Mouse (Mus musculus) heart, postnatal 36 days (tissue): Measurements from ENCODE around the gene Chn2. TPM values are rescaled to one million over a fixed set of nuclear protein-coding genes. Genes with fewer than 3 reads are reported as not detected.

ENCODE experiments used
- DNase-seq, 2 experiments: peaks; one replicate each; pipeline ENCODE4 v3.0.0; 2021 to 2022
- intact Hi-C: fragments of 180-260 bp; cut with DNase I; formaldehyde crosslinking; loops from one replicate; pipeline ENCODE4 v1.15.1; 2025
- total RNA-seq, 2 experiments: library from RNA; stranded (reverse); gene quantifications; 2 replicates each; pipeline ENCODE4 v1.2.3; 2021

Chn2 gene
- total RNA-seq: 1 to 10 TPM; 2.6 to 3.2 TPM

DNA sequence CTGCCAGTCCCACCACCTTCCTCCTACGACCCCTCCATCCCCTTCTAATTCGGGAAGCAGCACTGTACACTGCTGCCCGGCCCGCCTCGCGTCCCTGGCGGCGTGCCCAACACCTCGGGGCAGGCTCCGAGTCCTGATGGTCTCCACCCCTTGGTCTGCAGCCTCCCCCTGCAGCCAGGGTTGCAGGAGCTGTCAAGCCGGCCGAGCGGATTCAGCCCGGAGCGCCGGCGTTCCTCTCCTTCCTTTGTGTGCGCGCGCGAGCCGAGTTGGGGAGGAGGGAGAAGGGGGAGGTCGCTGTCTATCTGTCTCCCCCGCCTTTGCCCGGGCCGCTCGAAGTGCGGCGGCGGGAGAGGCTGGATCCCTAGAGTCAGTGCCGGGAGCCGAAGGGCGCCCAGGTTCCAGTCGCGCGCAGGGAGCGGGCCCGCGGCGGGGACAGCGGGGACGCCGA is at the start of gene Chn2:
Gene Chn2 (plus strand): TSS at position 198 of the 448 bp plus-strand sequence.
- DNase-seq: peak; percentile 54 to 69
- intact Hi-C loops: loop anchor here (2.0 to 5.0 kb wide), 2 partner anchors 39 to 77 kb away; no protein-coding TSS in a partner anchor

DNA sequence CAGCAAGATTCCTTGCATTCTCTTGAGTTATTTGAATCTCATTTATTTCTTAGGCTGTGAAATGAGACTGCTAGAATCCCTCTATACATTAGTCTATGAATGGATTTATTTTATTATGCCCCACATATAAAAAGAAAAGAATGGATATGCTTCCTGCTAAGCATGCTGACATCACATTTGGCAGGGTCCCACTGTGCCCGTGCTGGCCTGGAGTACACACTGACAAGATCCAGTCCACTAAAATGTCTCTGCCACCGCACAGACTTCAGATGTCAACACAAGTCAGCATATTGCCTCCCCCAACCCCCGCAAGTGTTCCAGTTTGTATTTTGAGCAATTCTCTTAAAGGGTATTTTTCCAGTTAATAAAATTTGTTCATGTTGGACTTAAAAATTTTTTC is 47.0 kb upstream of the Chn2 start:
- DNase-seq: no peak
- intact Hi-C loops: no loop called here

DNA sequence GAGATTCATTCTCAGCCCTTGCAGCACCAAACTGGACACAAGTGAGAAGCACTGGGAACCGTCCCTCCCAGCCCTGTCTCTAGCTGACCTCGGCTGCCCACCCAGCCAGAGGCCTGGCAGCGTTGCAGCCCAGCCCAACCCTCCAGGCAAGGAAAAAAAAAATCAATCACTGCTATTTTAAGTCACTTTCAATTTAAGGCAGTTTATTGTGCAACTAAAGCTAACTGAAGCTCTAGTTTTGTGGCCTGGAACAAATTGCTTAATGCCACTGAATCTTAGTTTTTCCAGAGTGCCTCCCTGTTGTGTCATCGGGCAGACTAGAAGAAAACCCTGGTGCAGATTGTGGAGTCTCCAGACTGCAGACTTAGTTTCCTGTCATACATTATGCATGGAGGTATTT is 43.8 kb upstream of the Chn2 start:
- intact Hi-C loops: no loop called here
- DNase-seq: no peak

DNA sequence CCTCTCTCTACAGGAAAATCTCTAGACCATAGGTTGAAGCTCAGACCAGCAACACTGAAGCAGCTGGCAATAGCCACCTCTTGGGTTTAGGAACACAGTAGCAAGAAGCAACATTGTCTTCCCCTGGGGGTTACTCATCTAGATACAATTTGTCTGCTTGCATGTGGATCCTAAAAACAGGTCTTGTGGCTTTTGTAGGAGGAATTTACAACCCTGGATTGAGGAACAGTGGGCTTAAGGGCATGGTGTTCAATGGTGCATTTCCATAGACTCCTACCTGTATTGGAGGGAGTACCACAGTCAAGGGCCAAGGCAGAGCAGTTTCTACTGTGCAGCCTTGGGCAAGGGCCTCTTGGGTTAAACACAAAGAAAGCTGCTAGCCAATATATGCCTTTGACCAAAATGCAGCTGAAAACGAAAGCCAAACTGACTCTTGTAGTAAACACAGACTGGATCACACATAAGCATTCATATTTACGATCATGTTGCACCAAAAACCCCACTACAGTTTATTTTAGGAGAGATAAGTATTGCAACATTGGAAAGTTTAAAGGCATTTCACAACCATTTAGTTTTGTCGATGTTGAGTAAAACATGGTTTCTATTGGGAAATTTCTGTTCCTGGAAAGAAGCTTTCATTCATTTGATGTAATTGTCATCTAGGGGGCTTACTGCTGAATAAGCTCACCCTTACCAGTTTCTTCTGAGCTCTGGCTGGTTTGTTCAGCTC is 43.0 kb upstream of the Chn2 start:
- intact Hi-C loops: no loop called here
- DNase-seq: no peak

DNA sequence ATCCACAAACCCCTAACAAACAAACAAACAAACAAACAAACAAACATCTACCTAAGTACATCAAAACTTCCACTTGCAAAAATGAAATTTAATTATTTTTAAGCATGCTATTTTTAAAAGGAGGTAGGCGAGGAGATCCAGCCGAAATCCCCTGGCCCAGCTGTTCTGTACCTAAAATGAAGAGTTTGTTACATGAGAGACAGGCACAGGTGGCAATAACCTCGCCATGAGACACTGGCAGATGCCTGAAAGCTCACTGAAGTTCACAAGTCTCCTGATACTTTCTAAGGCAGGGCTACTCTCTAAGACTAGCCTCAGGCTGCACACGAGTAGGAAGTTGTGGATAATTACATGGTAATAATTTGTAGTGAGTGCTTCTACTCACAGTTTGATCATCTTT is 34.1 kb upstream of the Chn2 start:
- intact Hi-C loops: no loop called here
- no peak for DNase-seq

DNA sequence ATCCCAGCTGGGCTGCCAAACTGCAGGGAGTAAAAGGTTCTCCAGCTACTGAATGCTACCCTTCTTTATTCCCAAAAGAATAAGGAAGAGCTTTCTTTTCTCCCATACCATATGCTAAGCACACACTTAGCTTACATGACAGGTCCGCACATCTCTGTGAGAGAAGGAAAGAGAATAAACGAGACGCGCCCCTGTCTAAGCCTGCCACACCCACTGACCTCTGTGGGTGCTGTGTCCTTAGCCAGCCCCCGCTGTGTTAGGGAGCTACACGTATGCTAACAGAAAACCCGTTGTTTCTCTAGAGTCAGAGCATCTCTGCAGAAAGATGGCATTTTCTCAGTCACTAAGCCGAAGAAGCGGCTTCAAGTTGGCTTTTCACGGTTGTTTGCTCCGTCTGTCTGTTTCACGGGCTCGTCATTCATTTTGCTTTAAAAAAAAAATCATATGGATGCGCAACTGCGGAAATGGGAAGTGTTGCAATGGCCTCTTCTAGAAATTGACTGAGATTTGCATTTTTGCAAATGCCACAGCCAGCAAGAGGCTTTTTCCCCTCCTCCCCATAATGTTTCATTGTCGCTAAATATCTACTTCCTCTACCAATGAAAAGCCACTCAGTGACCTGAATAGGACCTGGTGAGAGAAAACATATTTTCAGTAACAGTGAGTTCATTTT is 30.8 kb upstream of the Chn2 start:
- intact Hi-C loops: no loop called here
- no peak for DNase-seq

DNA sequence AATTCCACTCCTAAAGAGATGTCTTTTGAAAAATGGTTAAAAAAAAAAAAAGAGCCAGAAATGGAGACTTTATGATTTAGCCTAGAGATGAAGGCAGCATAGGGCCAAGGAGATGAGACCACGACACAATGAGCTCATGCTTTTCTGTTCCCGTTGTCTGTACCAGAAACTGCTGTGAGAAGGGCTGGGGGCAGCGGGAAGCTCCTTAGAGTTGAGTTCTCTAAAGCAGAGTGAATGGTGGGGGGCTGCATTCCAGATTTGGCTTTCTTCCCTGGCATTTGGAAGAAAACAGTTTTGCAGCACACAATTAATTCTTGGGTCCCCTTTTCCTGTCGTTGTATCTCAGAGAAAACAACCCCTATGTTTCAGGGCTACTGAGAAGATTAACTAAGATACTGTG is 30.1 kb upstream of the Chn2 start:
- intact Hi-C loops: no loop called here
- no peak for DNase-seq

DNA sequence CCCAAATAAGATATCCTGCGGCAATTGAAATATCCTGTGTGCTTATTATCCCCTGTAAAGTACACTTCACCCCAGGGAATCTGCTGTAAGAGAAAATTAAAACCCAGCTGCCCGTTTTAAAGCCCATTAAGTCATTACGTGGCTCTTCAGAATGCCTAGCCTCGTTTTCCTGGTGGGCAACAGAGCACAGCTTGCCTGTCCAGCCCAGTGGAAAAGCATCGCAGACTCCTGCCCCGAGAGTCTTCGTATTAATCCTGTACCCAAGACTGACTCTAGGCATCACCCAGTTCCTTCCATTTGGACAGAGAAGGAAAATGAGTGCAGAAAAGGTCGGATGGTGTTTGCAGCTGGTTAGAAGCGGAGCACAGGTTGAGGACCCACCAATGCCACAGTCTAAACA is 29.0 kb upstream of the Chn2 start:
- no peak for DNase-seq
- intact Hi-C loops: no loop called here

DNA sequence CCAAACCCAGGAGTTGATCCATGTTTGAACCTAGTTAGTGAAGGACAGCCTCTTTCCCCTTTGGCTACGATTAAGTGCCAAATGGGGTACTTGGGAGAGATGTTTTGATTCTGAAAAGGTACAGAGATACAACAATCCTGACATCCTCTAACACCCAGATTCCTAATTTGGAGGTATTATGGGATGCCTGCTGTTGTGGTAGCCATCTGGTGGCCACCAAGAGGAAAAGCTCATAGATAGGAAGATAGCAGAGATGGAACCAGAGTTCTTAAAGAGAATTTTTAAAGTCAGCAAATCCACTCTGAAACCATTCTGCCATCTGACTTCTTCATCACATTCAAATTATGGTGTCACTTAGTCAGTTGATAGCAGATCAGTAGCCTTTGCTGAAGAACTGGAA is 27.2 kb upstream of the Chn2 start:
- intact Hi-C loops: no loop called here
- no peak for DNase-seq

DNA sequence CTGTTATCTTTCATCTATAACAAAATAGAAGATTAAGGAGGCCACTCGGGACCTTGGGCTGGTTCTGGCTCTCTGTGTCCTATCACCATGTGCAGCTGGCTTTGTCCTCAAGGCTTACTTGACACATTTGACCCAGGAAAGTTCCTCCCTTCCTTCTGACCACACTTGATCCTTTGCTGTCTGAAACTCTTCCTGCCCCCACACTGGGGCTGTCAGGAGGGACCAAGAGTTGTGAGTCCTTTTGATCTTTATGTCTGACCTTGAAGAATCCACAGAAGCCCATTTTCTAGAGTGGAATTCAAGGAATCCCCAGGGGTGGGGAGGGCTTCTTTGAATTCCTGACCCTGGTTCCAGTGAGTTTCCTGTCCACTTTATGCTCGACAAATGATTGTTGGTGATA is 21.3 kb upstream of the Chn2 start:
- intact Hi-C loops: no loop called here
- no peak for DNase-seq

DNA sequence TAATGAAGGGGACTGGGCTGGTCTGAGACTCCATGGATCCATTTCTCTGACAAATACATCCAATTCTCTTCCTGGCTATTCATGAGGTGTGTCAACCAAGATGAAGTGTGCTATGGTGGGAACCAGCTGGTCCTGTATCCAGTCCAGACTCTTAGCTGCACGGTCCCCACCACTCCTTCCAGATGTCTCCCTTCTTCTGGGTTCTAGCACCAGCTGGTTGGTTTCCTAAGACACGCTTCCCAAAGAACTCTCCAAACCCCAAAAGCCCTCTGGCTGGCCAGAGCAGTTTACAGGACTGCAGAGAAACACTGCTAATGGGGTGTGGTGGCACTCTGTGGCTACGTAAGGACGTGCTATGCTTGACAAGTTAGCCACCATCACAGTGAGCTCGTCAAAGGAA is 20.5 kb upstream of the Chn2 start:
- intact Hi-C loops: no loop called here
- no peak for DNase-seq

DNA sequence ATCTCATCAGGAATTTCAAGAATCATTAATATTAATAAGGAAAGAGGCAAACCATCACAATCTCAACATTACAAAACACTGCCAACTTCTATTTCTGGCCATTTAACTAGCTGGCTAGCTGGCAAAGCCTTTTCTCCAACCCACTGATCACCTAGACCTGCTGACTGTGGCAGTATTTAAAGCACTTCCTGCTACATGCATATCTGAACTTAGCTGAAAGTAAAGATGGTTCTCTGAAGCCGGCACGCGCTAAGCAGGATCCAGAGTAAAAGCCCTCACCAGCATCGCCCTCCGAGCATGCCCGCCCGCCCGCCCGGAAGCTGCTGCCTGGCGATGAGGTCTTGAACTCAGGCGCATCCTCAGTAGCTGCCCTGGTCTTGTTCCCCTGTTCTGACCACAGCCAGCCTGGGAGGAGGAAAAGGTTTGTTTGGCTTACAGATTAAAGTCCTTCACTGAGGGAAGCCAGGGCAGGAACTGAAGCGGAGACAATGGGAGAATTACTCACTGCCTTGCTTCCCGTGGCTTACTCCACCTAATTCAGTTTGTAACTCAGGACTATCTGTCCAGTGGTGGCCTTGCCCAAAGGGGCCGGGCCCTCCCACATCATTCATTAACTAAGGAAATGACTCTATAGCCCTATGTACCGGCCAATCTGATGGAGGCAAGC is 18.1 kb upstream of the Chn2 start:
- intact Hi-C loops: no loop called here
- DNase-seq: peak in 1 of 2 experiments; percentile 18

DNA sequence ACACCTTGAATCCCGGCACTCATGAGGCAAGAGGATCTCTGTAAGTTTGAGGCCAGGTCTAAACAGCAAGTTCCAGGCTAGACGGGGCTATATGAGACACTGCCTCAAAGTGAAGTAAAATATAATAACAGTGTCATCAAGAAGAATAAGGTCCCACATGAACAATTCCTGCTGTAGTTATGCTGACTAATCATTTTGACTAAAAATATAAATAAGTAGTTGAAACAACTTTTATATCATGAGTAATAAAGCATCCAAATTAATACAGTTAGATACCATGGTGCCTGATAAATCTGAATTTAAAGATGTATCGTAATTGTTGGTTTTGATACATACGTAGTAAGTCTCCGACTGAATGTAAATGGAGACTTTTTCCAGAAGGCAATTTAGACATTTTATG is 15.5 kb upstream of the Chn2 start:
- intact Hi-C loops: no loop called here

DNA sequence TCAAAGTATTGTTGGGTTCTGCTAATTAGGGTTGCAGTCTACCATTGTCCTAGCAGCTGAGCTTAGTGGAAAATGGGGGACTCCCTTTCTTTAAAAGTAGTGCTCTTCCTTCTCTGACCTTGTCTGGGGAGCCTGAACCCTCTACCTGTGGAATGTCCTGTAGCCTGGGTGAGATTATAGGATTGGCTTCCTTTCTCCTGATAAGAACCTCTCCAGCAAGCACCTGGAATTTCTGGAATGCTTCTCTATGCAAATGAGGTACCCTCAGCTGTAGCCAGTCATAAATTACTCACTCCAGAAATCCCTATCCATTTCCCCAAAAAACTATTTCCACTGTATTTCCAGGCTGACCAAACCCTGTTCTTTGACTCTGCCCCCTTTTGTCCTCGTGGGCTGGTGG is 10.6 kb upstream of the Chn2 start:
- intact Hi-C loops: no loop called here
- no peak for DNase-seq

More for the DNA sequence above, 15.5 kb upstream of the Chn2 start:
- no peak for DNase-seq

DNA sequence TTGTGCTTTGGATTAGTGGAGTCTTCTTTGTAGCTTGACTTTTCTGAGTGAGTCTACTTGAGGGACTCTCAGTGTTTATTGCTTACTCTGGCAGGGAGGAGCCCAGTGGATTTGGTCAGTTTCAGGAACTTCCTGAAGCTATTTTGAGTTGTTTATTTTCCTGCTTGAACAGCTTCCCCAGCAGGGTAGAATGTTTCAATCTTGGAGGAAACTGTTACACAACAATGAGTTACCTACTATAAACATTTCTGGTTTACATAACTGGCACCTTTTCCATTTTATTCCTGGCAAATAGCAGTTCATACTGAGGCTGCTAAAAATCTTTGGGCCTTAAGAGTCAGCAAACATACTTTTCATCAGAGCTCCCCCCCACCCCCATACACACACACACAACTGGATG is 9.0 kb upstream of the Chn2 start:
- no peak for DNase-seq
- intact Hi-C loops: no loop called here

DNA sequence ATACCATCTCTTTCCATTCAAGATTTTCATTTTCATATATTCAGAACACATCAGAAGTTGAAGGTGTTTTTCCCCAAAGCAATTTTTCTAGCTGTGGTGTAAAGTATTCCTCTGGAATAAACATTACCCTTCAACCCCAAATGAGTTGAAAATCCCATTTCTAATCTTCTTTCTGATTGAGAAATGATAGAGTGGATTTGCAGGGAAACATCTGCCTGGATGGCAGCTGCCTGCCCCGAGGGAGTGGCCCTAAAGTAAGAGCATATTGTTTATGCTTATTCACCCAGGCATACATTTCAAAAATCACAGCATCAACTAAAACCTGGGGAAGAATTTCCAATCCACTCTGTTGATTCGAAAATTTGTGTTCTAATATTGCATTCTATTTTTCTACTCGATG is 8.6 kb upstream of the Chn2 start:
- intact Hi-C loops: no loop called here
- DNase-seq: no peak

DNA sequence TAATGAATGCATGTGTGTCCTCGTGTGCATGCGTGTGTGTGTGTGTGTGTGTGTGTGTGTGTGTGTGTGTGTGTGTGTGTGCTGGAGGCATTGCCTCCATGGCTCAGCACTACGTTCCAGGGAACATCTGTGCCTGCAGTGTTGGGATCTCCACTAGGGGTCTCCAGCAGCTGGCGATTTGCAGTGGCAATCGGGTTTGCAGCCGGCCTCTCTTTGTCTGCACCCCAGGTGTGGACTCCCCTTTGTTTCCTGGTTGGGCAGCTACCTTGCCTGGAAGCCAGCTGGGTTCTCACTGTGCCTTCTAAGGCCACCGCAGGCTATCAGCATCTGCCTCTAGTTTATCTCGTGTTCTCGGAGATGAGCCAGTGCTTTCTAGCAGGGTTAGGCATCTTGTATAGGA is 4.9 kb upstream of the Chn2 start:
- intact Hi-C loops: loop anchor here (1.0 kb wide), 1 partner anchor 131 kb away; no protein-coding TSS in a partner anchor
- peak; percentile 74 to 79 for DNase-seq

DNA sequence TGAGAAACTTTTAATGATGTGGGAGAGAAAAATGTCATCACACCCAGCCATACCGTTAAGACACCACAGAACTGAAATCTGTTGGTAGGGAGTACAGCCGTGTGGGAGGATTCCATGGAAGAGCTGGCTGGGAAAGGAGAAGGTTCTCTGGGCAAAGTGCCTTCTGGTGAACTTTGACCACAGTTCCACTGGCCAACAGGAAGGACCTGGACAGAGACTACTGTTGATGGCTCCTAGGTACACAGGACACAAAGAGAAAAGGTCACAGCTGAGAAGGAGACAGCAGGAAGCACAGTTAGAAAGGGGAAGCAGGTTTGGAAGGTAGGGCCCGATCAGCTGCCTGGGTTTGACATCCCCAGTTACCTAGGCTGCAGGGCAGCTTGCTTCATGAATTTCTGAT is 3.8 kb upstream of the Chn2 start:
- intact Hi-C loops: loop anchor here (1.0 to 5.0 kb wide), 2 partner anchors 73 to 194 kb away; no protein-coding TSS in a partner anchor
- no peak for DNase-seq

DNA sequence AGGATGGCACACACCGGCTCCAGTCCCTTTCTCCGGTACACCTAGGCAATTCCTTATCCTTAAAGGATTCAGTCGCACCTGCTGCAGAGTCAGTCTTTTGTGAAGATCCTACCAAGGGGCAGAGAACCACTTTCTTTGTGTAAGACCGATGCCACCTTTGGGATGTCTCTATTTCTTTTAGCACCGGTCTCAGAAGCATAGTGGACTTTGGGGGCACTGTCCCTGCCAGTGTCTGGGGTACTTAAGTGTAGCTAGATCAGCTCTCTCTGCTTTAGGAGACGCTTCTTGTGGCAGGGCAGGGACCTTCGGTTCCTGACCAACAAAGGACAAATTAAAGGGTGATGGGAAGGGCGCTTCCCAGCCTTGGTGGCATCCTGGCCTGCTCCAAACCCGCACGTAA is 488 bp upstream of the Chn2 start:
- intact Hi-C loops: loop anchor here (2.0 to 5.0 kb wide), 2 partner anchors 40 to 77 kb away; no protein-coding TSS in a partner anchor
- no peak for DNase-seq

DNA sequence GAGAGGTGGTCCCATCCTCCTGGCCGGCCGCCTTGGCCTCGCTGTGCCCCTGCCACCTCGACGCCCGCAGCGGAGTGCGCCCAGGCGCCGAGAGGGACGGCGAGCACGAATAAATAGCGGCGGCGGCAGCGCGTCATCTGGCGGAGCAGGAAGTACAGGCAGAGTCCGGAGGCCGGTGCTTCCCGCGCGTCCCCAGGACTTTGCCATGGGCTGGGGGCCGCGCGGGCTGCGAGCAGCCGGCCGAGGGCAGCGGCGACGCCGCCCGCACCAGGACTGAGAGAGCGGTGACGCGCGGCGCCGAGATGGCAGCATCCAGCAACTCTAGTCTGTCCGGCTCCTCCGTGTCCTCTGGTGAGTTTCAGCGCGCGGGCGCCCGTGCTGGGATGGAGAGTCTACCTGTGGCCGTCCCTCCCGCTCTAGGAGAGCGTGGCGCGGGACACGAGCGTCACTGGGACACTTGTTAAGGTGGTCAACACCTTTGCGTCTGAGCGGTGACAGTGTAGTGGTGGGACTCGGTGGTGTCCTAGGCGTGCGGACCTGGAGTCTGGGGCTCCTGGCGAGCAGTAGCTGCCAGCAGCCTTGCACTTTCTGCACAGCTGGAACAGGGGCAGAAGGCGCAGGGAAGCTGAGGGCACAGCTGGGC is 572 bp downstream of the Chn2 start:
- DNase-seq: peak; percentile 70
- intact Hi-C loops: loop anchor here (2.0 to 5.0 kb wide), 2 partner anchors 39 to 78 kb away; no protein-coding TSS in a partner anchor

DNA sequence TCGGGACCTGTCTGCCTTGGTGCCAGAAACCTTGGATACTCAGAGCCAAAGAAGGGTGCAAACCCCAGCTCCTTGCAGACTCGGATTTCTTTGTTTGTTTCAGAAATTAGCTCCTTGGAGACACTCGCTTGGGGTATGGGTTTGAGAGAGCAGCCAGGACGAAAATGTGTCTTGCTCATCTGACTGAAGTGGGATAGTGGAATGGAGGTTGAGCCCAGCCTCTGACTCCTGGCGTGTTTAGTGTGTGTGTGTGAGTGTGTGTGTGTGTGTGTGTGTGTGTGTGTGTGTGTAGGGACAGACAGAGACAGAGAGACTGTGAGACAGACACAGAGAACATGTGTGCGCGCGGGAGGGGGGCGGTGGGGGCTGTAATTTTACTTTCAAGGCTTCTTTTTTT is 1.1 kb downstream of the Chn2 start:
- DNase-seq: no peak
- intact Hi-C loops: no loop called here
